Mouse (Mus musculus): ENCODE data around the gene Pgm2l1. TPM values are rescaled to one million over a fixed set of nuclear protein-coding genes. Genes with fewer than 3 reads are reported as not detected.
A peak's percentile ranks its signal among the peaks of the same experiment; 100 is the strongest.

Gene Pgm2l1
- polyA plus RNA-seq, 1 experiment from 2014 or later: 0.96 TPM

- DNase-seq (no peak), ATAC-seq (no peak)
- Histone ChIP-seq H3K9ac (replicated peaks) (no peak overlapping the region), H3K27ac (ENCODE audit: low read depth) (no peak overlapping the region), H3K4me3 (ENCODE audit: low read depth, low read length) (no peak overlapping the region), H3K36me3 (replicated peaks; ENCODE audit: insufficient read depth, low read length) (no peaks in the 10 kb centered on the region), H3K9me3 (ENCODE audit: low read length) (no peaks in the 10 kb centered on the region), H3K4me1 (ENCODE audit: insufficient read depth) (peaks cover 20% of the 10 kb centered on the region), H3K4me2 (ENCODE audit: low read depth, low read length) (no peak overlapping the region), H3K27me3 (ENCODE audit: insufficient read depth, low read length) (peaks cover 25% of the 10 kb centered on the region)
- WGBS (ENCODE audit: insufficient replicate concordance): 74% methylated on average over 3 of the region's 3 CpGs
- TF ChIP-seq EP300 (IDR thresholded peaks at IDR 0.05; ENCODE audit: low read depth) (no peak), CTCF (IDR thresholded peaks at IDR 0.05; ENCODE audit: low read depth) (no peak)
Measured at GRCm38 (mm10) chr7:100181614-100182013, 45.6 kb upstream of the Pgm2l1 start.

- TF ChIP-seq EP300 (IDR thresholded peaks at IDR 0.05; ENCODE audit: low read depth) (no peak), CTCF (IDR thresholded peaks at IDR 0.05; ENCODE audit: low read depth) (no peak)
- Histone ChIP-seq H3K9me3 (ENCODE audit: low read length) (no peaks in the 10 kb centered on the region), H3K4me1 (ENCODE audit: insufficient read depth) (peaks cover 20% of the 10 kb centered on the region), H3K27me3 (ENCODE audit: insufficient read depth, low read length) (peaks cover 21% of the 10 kb centered on the region), H3K36me3 (replicated peaks; ENCODE audit: insufficient read depth, low read length) (no peaks in the 10 kb centered on the region), H3K4me3 (ENCODE audit: low read depth, low read length) (no peak overlapping the region), H3K4me2 (ENCODE audit: low read depth, low read length) (no peak overlapping the region), H3K27ac (ENCODE audit: low read depth) (no peak overlapping the region), H3K9ac (replicated peaks) (no peak overlapping the region)
- 38% methylated on average over 3 of the region's 3 CpGs for WGBS (ENCODE audit: insufficient replicate concordance)
- no peak for DNase-seq
- no peak for ATAC-seq
Measured at GRCm38 (mm10) chr7:100182388-100182787, 44.8 kb upstream of the Pgm2l1 start.

- H3K4me3 ChIP-seq (ENCODE audit: low read depth, low read length): no peak overlapping the region
- ATAC-seq (no peak), DNase-seq (peak; percentile 55)
- no peaks in the 10 kb centered on the region for H3K27me3 ChIP-seq (ENCODE audit: insufficient read depth, low read length)
- no peak for TF ChIP-seq EP300 (IDR thresholded peaks at IDR 0.05; ENCODE audit: low read depth)
- peak; percentile 82 for TF ChIP-seq CTCF (IDR thresholded peaks at IDR 0.05; ENCODE audit: low read depth)
- H3K27ac ChIP-seq (ENCODE audit: low read depth): no peak overlapping the region
- H3K4me2 ChIP-seq (ENCODE audit: low read depth, low read length): no peak overlapping the region
- H3K9ac ChIP-seq (replicated peaks): no peak overlapping the region
- H3K4me1 ChIP-seq (ENCODE audit: insufficient read depth): no peaks in the 10 kb centered on the region
- H3K36me3 ChIP-seq (replicated peaks; ENCODE audit: insufficient read depth, low read length): no peaks in the 10 kb centered on the region
- no peaks in the 10 kb centered on the region for H3K9me3 ChIP-seq (ENCODE audit: low read length)
- WGBS (ENCODE audit: insufficient replicate concordance): 18% methylated on average over 7 of the region's 7 CpGs
Measured at GRCm38 (mm10) chr7:100187601-100188000, 39.6 kb upstream of the Pgm2l1 start.

GRCm38 (mm10) chr7:100190167-100190566 is 37.0 kb upstream of the Pgm2l1 start:
- H3K27ac ChIP-seq (ENCODE audit: low read depth): no peak overlapping the region
- WGBS (ENCODE audit: insufficient replicate concordance): 60% methylated on average over 4 of the region's 4 CpGs
- no peak for TF ChIP-seq CTCF (IDR thresholded peaks at IDR 0.05; ENCODE audit: low read depth)
- DNase-seq (no peak), ATAC-seq (no peak)
- no peak overlapping the region for H3K4me2 ChIP-seq (ENCODE audit: low read depth, low read length)
- no peaks in the 10 kb centered on the region for H3K36me3 ChIP-seq (replicated peaks; ENCODE audit: insufficient read depth, low read length)
- no peaks in the 10 kb centered on the region for H3K27me3 ChIP-seq (ENCODE audit: insufficient read depth, low read length)
- no peak overlapping the region for H3K4me3 ChIP-seq (ENCODE audit: low read depth, low read length)
- H3K9me3 ChIP-seq (ENCODE audit: low read length): no peaks in the 10 kb centered on the region
- no peaks in the 10 kb centered on the region for H3K4me1 ChIP-seq (ENCODE audit: insufficient read depth)
- no peak overlapping the region for H3K9ac ChIP-seq (replicated peaks)

- ATAC-seq (peak; percentile 47; the same call in 1 of the 2 replicates), DNase-seq (peak; percentile 74)
- no peaks in the 10 kb centered on the region for H3K27me3 ChIP-seq (ENCODE audit: insufficient read depth, low read length)
- no peak overlapping the region for H3K4me3 ChIP-seq (ENCODE audit: low read depth, low read length)
- 1% methylated on average over 4 of the region's 4 CpGs for WGBS (ENCODE audit: insufficient replicate concordance)
- TF ChIP-seq EP300 (IDR thresholded peaks at IDR 0.05; ENCODE audit: low read depth) (no peak), CTCF (IDR thresholded peaks at IDR 0.05; ENCODE audit: low read depth) (peak; percentile 91)
- no peaks in the 10 kb centered on the region for H3K9me3 ChIP-seq (ENCODE audit: low read length)
- no peak overlapping the region for H3K9ac ChIP-seq (replicated peaks)
- H3K36me3 ChIP-seq (replicated peaks; ENCODE audit: insufficient read depth, low read length): no peaks in the 10 kb centered on the region
- H3K4me1 ChIP-seq (ENCODE audit: insufficient read depth): no peaks in the 10 kb centered on the region
- no peak overlapping the region for H3K27ac ChIP-seq (ENCODE audit: low read depth)
- no peak overlapping the region for H3K4me2 ChIP-seq (ENCODE audit: low read depth, low read length)
Measured at GRCm38 (mm10) chr7:100190778-100191177, 36.4 kb upstream of the Pgm2l1 start.

- Histone ChIP-seq H3K36me3 (replicated peaks; ENCODE audit: insufficient read depth, low read length) (no peaks in the 10 kb centered on the region), H3K4me1 (ENCODE audit: insufficient read depth) (no peaks in the 10 kb centered on the region), H3K27ac (ENCODE audit: low read depth) (no peak overlapping the region), H3K27me3 (ENCODE audit: insufficient read depth, low read length) (no peaks in the 10 kb centered on the region), H3K9ac (replicated peaks) (no peak overlapping the region), H3K9me3 (ENCODE audit: low read length) (no peaks in the 10 kb centered on the region), H3K4me2 (ENCODE audit: low read depth, low read length) (no peak overlapping the region), H3K4me3 (ENCODE audit: low read depth, low read length) (no peak overlapping the region)
- ATAC-seq (no peak), DNase-seq (no peak)
- WGBS (ENCODE audit: insufficient replicate concordance): 87% methylated on average over 3 of the region's 3 CpGs
- TF ChIP-seq EP300 (IDR thresholded peaks at IDR 0.05; ENCODE audit: low read depth) (no peak), CTCF (IDR thresholded peaks at IDR 0.05; ENCODE audit: low read depth) (no peak)
Measured at GRCm38 (mm10) chr7:100201191-100201590, 26.0 kb upstream of the Pgm2l1 start.

GRCm38 (mm10) chr7:100203616-100204015 is 23.6 kb upstream of the Pgm2l1 start:
- no peaks in the 10 kb centered on the region for H3K9me3 ChIP-seq (ENCODE audit: low read length)
- peaks cover 11% of the 10 kb centered on the region; the same call in 1 of the 2 replicates for H3K4me1 ChIP-seq (ENCODE audit: insufficient read depth)
- H3K27ac ChIP-seq (ENCODE audit: low read depth): no peak overlapping the region
- no peak for ATAC-seq
- no peaks in the 10 kb centered on the region for H3K36me3 ChIP-seq (replicated peaks; ENCODE audit: insufficient read depth, low read length)
- H3K4me2 ChIP-seq (ENCODE audit: low read depth, low read length): no peak overlapping the region
- WGBS (ENCODE audit: insufficient replicate concordance): 56% methylated on average over 3 of the region's 3 CpGs
- H3K9ac ChIP-seq (replicated peaks): no peak overlapping the region
- no peak for DNase-seq
- no peaks in the 10 kb centered on the region for H3K27me3 ChIP-seq (ENCODE audit: insufficient read depth, low read length)
- no peak for TF ChIP-seq CTCF (IDR thresholded peaks at IDR 0.05; ENCODE audit: low read depth)
- TF ChIP-seq EP300 (IDR thresholded peaks at IDR 0.05; ENCODE audit: low read depth): no peak
- no peak overlapping the region for H3K4me3 ChIP-seq (ENCODE audit: low read depth, low read length)
